Mouse (Mus musculus): Measurements from ENCODE around the gene Rnf157.

The Rnf157 gene

GRCm38 (mm10) chr11:116376945-116377661, 35.7 kb downstream of the Rnf157 start:
- no peak for DNase-seq

GRCm38 (mm10) chr11:116371894-116372450, 40.9 kb downstream of the Rnf157 start:
- DNase-seq, result no peak

- no peak for DNase-seq
Measured at GRCm38 (mm10) chr11:116369633-116370032, 43.2 kb downstream of the Rnf157 start.

GRCm38 (mm10) chr11:116369051-116369450, 43.8 kb downstream of the Rnf157 start:
- DNase-seq, result no peak

GRCm38 (mm10) chr11:116368116-116368515, 44.7 kb downstream of the Rnf157 start:
- peak; percentile 95 to 96 for DNase-seq

GRCm38 (mm10) chr11:116366647-116367046, 46.2 kb downstream of the Rnf157 start:
- no peak for DNase-seq

- DNase-seq, result no peak
Measured at GRCm38 (mm10) chr11:116366124-116366523, 46.7 kb downstream of the Rnf157 start.

GRCm38 (mm10) chr11:116365432-116365831, 47.4 kb downstream of the Rnf157 start:
- DNase-seq, result no peak

- DNase-seq, result no peak
Measured at GRCm38 (mm10) chr11:116362015-116362414, 50.8 kb downstream of the Rnf157 start.

GRCm38 (mm10) chr11:116360915-116361314, 51.9 kb downstream of the Rnf157 start:
- DNase-seq, result peak; percentile 56 to 71

GRCm38 (mm10) chr11:116359652-116360051, 53.2 kb downstream of the Rnf157 start:
- peak; percentile 64 to 81 for DNase-seq

- no peak for DNase-seq
Measured at GRCm38 (mm10) chr11:116358926-116359637, 53.8 kb downstream of the Rnf157 start.

GRCm38 (mm10) chr11:116354521-116354920, 58.3 kb downstream of the Rnf157 start:
- DNase-seq, result no peak

GRCm38 (mm10) chr11:116353535-116353934, 59.3 kb downstream of the Rnf157 start:
- DNase-seq, result no peak

GRCm38 (mm10) chr11:116351294-116351693, 61.5 kb downstream of the Rnf157 start:
- DNase-seq, result no peak

- no peak for DNase-seq
Measured at GRCm38 (mm10) chr11:116347955-116348354, 64.9 kb downstream of the Rnf157 start.

GRCm38 (mm10) chr11:116347012-116347411, 65.8 kb downstream of the Rnf157 start:
- DNase-seq, result no peak

- peak; percentile 64 to 75 for DNase-seq
Measured at GRCm38 (mm10) chr11:116342069-116342791, 70.6 kb downstream of the Rnf157 start.

- no peak for DNase-seq
Measured at GRCm38 (mm10) chr11:116337531-116337930, 75.3 kb downstream of the Rnf157 start.

- no peak for DNase-seq
Measured at GRCm38 (mm10) chr11:116337000-116337399, 75.8 kb downstream of the Rnf157 start.

GRCm38 (mm10) chr11:116336393-116336792, 76.4 kb downstream of the Rnf157 start:
- DNase-seq, result peak; percentile 59 to 60

- DNase-seq, result peak; percentile 97
Measured at GRCm38 (mm10) chr11:116335244-116336036, 77.4 kb downstream of the Rnf157 start, which contains the start of gene Foxj1. TSS of gene Foxj1 (minus strand) at chr11:116335399.

Data from cerebellum, postnatal 10 days (tissue).